Mouse (Mus musculus) G1E (cell line): Measurements from ENCODE around the gene Fxyd6.

Source experiments
- CTCF ChIP-seq: IDR thresholded peaks from 2 replicates; pipeline ENCODE4 v1.5.1; 2012; ENCODE audit warnings: low read depth, low read length, inconsistent platforms, mixed read lengths
- GATA1 ChIP-seq: IDR thresholded peaks from 2 replicates; pipeline ENCODE4 v1.6.1; 2012; ENCODE audit warnings: borderline replicate concordance, low read length, inconsistent platforms, mixed read lengths
- POLR2AphosphoS5 ChIP-seq: IDR thresholded peaks from 2 replicates; pipeline ENCODE4 v1.6.1; 2012; ENCODE audit warnings: low read depth, low read length, inconsistent platforms; ENCODE audit not compliant: insufficient replicate concordance

- no peak for TF ChIP-seq CTCF
- TF ChIP-seq POLR2AphosphoS5, result no peak
- TF ChIP-seq GATA1, result no peak
Measured at GRCm38 (mm10) chr9:45399434-45399833, 29.4 kb downstream of the Fxyd6 start, which contains the start of gene Fxyd2.
